ENCODE assay signal across 16 mouse cellular contexts in genomic region chr11:15756006-15756405, GRCm38 (mm10).
"Had no signal": no experiment of that assay in that cellular context is flagged by ENCODE, and none has a peak within 500 bp of the region (broad histone marks: within the 10 kb centered on the region; RNA-seq: fewer than 3 reads in every experiment).

No protein-coding gene starts in this region.

- H3K36me3 ChIP-seq: neural tube, embryonic 12.5 days; neural tube, embryonic 13.5 days; neural tube, embryonic 15.5 days; stomach, embryonic 15.5 days had no signal

- H3K4me1 ChIP-seq: neural tube, embryonic 12.5 days; neural tube, embryonic 13.5 days; neural tube, embryonic 15.5 days; stomach, embryonic 15.5 days had no signal

- H3K27me3 ChIP-seq: neural tube, embryonic 12.5 days; neural tube, embryonic 13.5 days; neural tube, embryonic 15.5 days; stomach, embryonic 15.5 days had no signal

- H3K27ac ChIP-seq: neural tube, embryonic 12.5 days; neural tube, embryonic 13.5 days; neural tube, embryonic 15.5 days; stomach, embryonic 15.5 days; stomach, postnatal 0 days had no signal

- DNase-seq: retina, postnatal 1 day; right cerebral cortex, adult 18-20 months; right cerebral cortex, postnatal 14 days; right cerebral cortex, postnatal 4 days; spleen, adult 18-20 months; thymus, adult 18-20 months; thymus, adult 2 months; thymus, postnatal 14 days; thymus, postnatal 25 days; thymus, postnatal 36 days; thymus, postnatal 4 days had no signal

- H3K9ac ChIP-seq: neural tube, embryonic 12.5 days; neural tube, embryonic 13.5 days; neural tube, embryonic 15.5 days; stomach, embryonic 15.5 days had no signal

- H3K9me3 ChIP-seq: neural tube, embryonic 12.5 days; neural tube, embryonic 13.5 days; neural tube, embryonic 15.5 days; stomach, embryonic 15.5 days had no signal

- H3K4me3 ChIP-seq: neural tube, embryonic 12.5 days; neural tube, embryonic 13.5 days; neural tube, embryonic 15.5 days; stomach, embryonic 15.5 days had no signal
